Comparison of ENCODE assay signal across 17 mouse cellular contexts in the genomic region with DNA sequence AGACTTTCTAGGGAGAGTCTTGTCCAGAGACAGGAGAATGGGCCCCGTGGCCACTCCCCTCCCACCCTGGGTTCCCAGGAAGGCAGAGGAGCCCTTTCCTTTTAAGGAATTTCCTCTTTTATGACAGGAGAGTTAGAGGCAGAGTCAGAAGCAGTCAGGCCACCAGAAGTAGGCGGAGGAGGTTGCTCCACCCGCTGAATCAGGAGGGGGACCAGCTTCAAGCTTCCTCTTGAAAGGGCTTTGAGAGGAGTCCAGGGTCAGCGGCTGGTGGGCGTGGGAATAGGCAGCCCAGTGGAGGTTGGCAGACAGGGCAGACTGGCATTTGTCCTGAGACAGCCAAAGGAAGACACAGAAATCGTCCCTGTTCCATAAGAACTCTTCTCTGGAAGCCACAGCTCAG. TPM values are rescaled to one million over a fixed set of nuclear protein-coding genes. Genes with fewer than 3 reads are reported as not detected.
DNase-seq lines count a peak whose midpoint lies in the region; ATAC-seq and TF ChIP-seq lines count a peak whose summit lies in the region.
"Had no signal": no experiment of that assay in that cellular context is flagged by ENCODE, and none has a peak within 500 bp of the region (broad histone marks: within the 10 kb centered on the region; RNA-seq: fewer than 3 reads in every experiment).

No protein-coding gene starts in this region.

- no peak overlapping the region for H3K4me2 ChIP-seq in kidney, embryonic 14.5 days (replicated peaks; ENCODE audit: low read depth, low read length)
- H3K4me2 ChIP-seq in lung, postnatal 0 days (replicated peaks; ENCODE audit: low read depth, low read length) = no peak overlapping the region
- H3K4me2 ChIP-seq: limb, embryonic 15.5 days; neural tube, embryonic 13.5 days had no signal

- peaks cover 7% of the 10 kb centered on the region; the same call in 1 of the 2 replicates for H3K4me1 ChIP-seq in kidney, embryonic 14.5 days (ENCODE audit: control insufficient read depth, insufficient read depth, low read length)
- no peaks in the 10 kb centered on the region for H3K4me1 ChIP-seq in lung, postnatal 0 days (ENCODE audit: insufficient read depth, low read depth, low read length)
- H3K4me1 ChIP-seq: neural tube, embryonic 13.5 days had no signal

- H3K27ac ChIP-seq in kidney, embryonic 14.5 days (ENCODE audit: low read depth, low read length) = no peak overlapping the region
- H3K27ac ChIP-seq in lung, postnatal 0 days (ENCODE audit: low read length) = no peak overlapping the region
- H3K27ac ChIP-seq: hindbrain, embryonic 10.5 days; limb, embryonic 15.5 days; neural tube, embryonic 13.5 days had no signal

- peaks cover 4% of the 10 kb centered on the region for H3K27me3 ChIP-seq in kidney, embryonic 14.5 days (ENCODE audit: control insufficient read depth, insufficient read depth, low read length)
- H3K27me3 ChIP-seq in lung, postnatal 0 days (replicated peaks; ENCODE audit: insufficient read depth, low read length) = no peaks in the 10 kb centered on the region
- H3K27me3 ChIP-seq: limb, embryonic 15.5 days had no signal

- no peak for TF ChIP-seq EP300 in lung, postnatal 0 days (IDR thresholded peaks at IDR 0.05)

- H3K4me3 ChIP-seq in kidney, embryonic 14.5 days (ENCODE audit: low read length) = no peak overlapping the region
- no peak overlapping the region for H3K4me3 ChIP-seq in lung, postnatal 0 days (ENCODE audit: low read depth, low read length)
- H3K4me3 ChIP-seq: hindbrain, embryonic 10.5 days; limb, embryonic 15.5 days; neural tube, embryonic 13.5 days had no signal

- H3K36me3 ChIP-seq in kidney, embryonic 14.5 days (ENCODE audit: control insufficient read depth, insufficient read depth, low read length) = no peaks in the 10 kb centered on the region
- H3K36me3 ChIP-seq in lung, postnatal 0 days (ENCODE audit: insufficient read depth, low read length) = no peaks in the 10 kb centered on the region
- H3K36me3 ChIP-seq: hindbrain, embryonic 10.5 days; limb, embryonic 15.5 days; neural tube, embryonic 13.5 days had no signal

- H3K9ac ChIP-seq in kidney, embryonic 14.5 days (ENCODE audit: low read depth, low read length) = no peak overlapping the region
- no peak overlapping the region for H3K9ac ChIP-seq in lung, postnatal 0 days (replicated peaks; ENCODE audit: low read depth)
- H3K9ac ChIP-seq: limb, embryonic 15.5 days; neural tube, embryonic 13.5 days had no signal

- ATAC-seq in kidney, embryonic 14.5 days (ENCODE audit: low FRiP score, low TSS enrichment) = no peak
- no peak; the same call in 1 of the 2 replicates for ATAC-seq in lung, postnatal 0 days
- ATAC-seq in megakaryocyte progenitor cell, adult 5-6 weeks (replicated peaks; ENCODE audit: poor library complexity) = peak; percentile 23; the same call in 1 of the 2 replicates
- ATAC-seq: forebrain, embryonic 14.5 days; midbrain, embryonic 16.5 days had no signal

- TF ChIP-seq CTCF in lung, postnatal 0 days (IDR thresholded peaks at IDR 0.05) = no peak

- WGBS in kidney, embryonic 14.5 days = 33% methylated on average over 6 of the region's 6 CpGs
- 26% methylated on average over 6 of the region's 6 CpGs for WGBS in lung, postnatal 0 days

- peak; percentile 18 for DNase-seq in kidney, postnatal 10 days
- peak; percentile 71 for DNase-seq in Muller cell, postnatal 12 days (ENCODE audit: inconsistent ontology term)
- DNase-seq in lung, postnatal 0 days (ENCODE audit: low spot score) = peak; percentile 43
- DNase-seq in urinary bladder, adult 2 months (ENCODE audit: low spot score) = no peak
- no peak for DNase-seq in neural tube, embryonic 10.5 days (ENCODE audit: extremely low spot score, low spot score)
- DNase-seq: adrenal gland, postnatal 14 days; embryo, embryonic 11 days; heart, adult 11 months; kidney, adult 11 months; layer of hippocampus, adult 9-11 months had no signal

- no peaks in the 10 kb centered on the region for H3K9me3 ChIP-seq in kidney, embryonic 14.5 days (ENCODE audit: control insufficient read depth, low read length)
- H3K9me3 ChIP-seq in lung, postnatal 0 days (ENCODE audit: low read length) = no peaks in the 10 kb centered on the region
- H3K9me3 ChIP-seq: hindbrain, embryonic 10.5 days; limb, embryonic 15.5 days; neural tube, embryonic 13.5 days had no signal

RNA-seq across cellular contexts. Expression of a gene that starts 4.8 kb away (rescaled TPM):
- 0.31 and 0.50 TPM in 2 replicates for polyA plus RNA-seq in kidney, embryonic 14.5 days (2014; fragmentation: Nextera tagmentation; extraction: Ambion mirVana)
- polyA plus RNA-seq in lung, postnatal 0 days (2015; fragmentation: Nextera tagmentation; extraction: Ambion mirVana) = 0.87 and 1.1 TPM in 2 replicates
- total RNA-seq in megakaryocyte progenitor cell, adult 5-6 weeks (2015) = not detected in 2 replicates
- total RNA-seq in megakaryocyte progenitor cell, adult 5-6 weeks (2017) = not detected in 2 replicates
- polyA plus RNA-seq in urinary bladder, adult 2 months (2012; rRNA removed) = 59.6 and 62.9 TPM in 2 replicates
- polyA plus RNA-seq: forebrain, embryonic 14.5 days had no signal

Comparison
In these comparisons a context has a peak if more than half of its experiments do, and no peak if none do; other contexts are left out.
1. DNase-seq: peak in kidney, postnatal 10 days (single experiment), Muller cell, postnatal 12 days (single experiment) and lung, postnatal 0 days (single experiment); none in urinary bladder, adult 2 months (single experiment) and neural tube, embryonic 10.5 days (single experiment).
2. RNA of a gene that starts 4.8 kb away (polyA plus RNA-seq): 59.6 to 62.9 TPM in urinary bladder, adult 2 months; 0.87 to 1.1 TPM in lung, postnatal 0 days and 0.31 to 0.50 TPM in kidney, embryonic 14.5 days; every median in the first group is over 10 times any median in the second.